Mouse (Mus musculus) right cerebral cortex, postnatal 14 days (tissue): ENCODE measurements around the gene Slc36a1.

ENCODE experiments used
- DNase-seq: peaks from one replicate; pipeline ENCODE4 v3.0.0; 2022

The Slc36a1 gene

GRCm38 (mm10) chr11:55209626-55210353 is 5.6 kb downstream of the Slc36a1 start:
- DNase-seq = no peak

GRCm38 (mm10) chr11:55213518-55213917 is 9.4 kb downstream of the Slc36a1 start:
- DNase-seq = no peak

GRCm38 (mm10) chr11:55214161-55214560 is 10.0 kb downstream of the Slc36a1 start:
- no peak for DNase-seq

DNA sequence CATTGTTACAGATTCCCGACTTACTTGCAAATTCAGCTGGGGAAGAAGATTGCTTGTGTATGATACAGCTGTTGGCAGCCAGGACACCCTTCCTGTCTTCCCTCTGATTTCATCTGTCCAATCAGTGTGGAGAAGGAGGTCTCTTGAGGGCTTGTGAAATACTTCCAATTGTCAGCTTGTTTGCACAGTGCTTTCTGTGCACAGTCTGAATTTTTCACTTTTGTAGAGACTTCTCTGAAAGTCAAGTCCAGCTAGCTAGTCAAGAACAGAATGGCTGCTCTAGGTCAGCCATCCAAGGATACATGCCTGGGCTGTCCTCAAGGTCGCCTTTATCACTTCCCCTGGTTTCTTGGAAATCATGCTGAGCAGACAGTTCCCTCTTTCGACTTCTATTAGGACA is 10.8 kb downstream of the Slc36a1 start:
- DNase-seq = no peak

- no peak for DNase-seq
Observed at GRCm38 (mm10) chr11:55216061-55216460, 11.9 kb downstream of the Slc36a1 start.

- no peak for DNase-seq
Observed at GRCm38 (mm10) chr11:55216830-55217229, 12.7 kb downstream of the Slc36a1 start.

- no peak for DNase-seq
Observed at GRCm38 (mm10) chr11:55217418-55217817, 13.3 kb downstream of the Slc36a1 start.

DNA sequence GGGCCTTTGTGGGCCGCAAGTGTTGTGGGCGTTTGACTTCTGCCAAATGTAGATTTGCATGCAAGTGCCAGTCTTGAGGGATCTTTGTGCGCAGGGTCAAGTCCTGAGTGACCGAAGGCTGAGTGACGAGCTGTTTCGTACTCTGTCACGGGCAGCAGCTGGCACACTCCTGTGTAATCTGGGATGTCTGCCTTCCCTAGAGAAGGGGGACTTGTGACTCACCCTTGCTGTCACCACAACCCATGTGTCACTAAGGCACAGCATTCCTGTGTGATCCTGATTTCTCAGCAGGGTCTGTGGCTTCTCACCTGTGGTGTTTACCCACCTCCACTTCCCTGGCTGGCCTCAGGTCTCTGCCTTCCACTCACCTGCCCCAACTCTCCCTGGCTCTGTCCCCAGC is 13.7 kb downstream of the Slc36a1 start:
- no peak for DNase-seq

DNA sequence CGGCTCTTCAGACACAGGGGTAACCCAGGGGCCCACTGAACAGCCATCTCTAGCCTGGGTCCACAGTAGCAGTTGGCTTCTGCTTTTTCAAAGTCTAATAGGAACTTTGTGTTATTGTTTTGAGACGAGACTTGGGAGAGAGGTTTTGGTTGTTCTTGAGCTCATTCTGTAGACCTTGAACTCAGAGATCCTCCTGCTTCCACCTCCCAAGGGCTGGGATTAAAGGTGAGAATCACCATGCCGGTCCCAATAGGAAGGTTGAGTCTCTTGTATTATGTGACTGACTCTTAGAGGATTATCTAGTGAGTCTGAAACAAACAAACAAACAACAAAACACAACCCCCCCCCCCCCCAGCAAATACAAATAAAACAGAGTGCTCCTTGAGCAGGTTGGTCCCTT is 14.3 kb downstream of the Slc36a1 start:
- DNase-seq = no peak

- no peak for DNase-seq
Observed at GRCm38 (mm10) chr11:55221306-55221705, 17.2 kb downstream of the Slc36a1 start.

GRCm38 (mm10) chr11:55231034-55231433 is 26.9 kb downstream of the Slc36a1 start:
- DNase-seq = no peak

DNA sequence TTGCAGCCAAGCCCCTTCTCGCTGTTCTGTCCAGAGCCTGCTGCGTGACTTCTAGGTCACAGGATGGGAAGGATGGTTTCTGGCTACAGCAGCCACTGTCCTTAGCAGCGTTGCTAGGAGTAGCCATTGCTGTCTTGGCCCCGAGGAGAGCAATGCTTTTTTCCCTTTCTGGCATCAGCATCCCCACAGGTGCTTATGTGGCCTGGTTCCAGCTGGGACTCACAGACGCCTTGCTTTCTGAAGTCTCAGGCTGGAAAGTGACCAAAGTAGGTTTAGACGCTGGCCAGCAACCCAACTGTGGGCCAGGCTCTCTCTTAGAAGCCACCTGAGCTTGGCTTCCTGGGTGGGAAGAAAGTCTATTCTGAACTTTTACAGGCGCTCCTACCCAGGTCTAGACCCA is 30.1 kb downstream of the Slc36a1 start:
- DNase-seq = no peak

GRCm38 (mm10) chr11:55234791-55235190 is 30.6 kb downstream of the Slc36a1 start:
- no peak for DNase-seq

DNA sequence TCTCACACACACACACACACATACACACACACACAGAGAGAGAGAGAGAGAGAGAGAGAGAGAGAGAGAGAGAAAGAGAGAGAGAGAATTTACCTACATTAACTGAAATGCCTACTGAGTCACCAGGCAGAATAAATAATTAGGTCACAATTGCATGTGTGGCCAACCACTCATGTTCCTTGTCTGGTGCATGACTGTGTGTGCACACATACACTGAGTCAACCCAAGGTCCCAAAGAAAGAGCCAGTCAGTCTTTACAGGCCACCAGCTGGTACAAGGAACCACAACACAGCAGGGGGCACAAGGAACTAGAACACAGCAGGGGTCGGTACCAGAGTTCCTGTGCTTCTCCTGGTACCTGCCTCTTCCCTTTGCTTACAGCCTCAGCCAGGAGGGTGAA is 32.7 kb downstream of the Slc36a1 start:
- DNase-seq = no peak

DNA sequence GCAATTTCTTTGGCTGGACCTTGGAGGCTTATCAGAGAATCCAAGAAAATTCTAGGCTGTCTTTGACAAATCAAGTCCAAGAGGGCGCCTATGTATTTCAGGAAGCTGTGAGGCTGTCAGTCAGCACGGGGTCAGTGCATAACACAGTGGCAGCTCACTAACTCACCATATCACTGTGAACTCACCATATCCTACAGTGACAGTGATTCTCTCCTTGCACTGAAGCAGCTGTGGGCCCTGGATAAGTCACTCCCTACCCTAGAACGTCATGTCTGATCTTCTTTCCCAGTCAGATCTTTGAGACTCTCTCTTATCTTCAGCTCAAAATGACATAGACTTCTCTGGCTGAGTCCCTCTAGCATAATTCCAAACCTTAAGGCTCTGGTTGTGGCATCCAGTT is 35.3 kb downstream of the Slc36a1 start:
- DNase-seq = no peak

GRCm38 (mm10) chr11:55240556-55240955 is 36.4 kb downstream of the Slc36a1 start:
- peak; percentile 55 for DNase-seq

DNA sequence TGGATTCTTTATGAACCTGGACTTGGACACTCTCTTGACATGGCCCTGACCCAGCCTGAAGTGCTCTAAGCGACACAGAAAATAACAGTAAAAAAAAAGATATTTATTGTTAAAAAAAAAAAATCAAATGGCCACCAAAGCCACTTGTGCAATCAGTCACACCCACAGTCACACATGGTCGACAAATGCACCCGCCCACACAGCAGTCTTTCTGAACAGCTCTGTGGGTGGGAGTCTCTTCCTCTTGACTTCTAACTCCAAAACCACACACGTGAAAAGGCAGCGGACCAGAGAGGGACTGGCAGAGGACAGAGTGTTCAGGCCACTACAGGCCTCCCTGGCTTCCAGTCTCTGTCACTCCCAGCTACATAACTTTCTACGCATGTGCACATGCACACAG is 46.4 kb downstream of the Slc36a1 start:
- DNase-seq = no peak

- DNase-seq = no peak
Observed at GRCm38 (mm10) chr11:55253391-55253790, 49.2 kb downstream of the Slc36a1 start.

DNA sequence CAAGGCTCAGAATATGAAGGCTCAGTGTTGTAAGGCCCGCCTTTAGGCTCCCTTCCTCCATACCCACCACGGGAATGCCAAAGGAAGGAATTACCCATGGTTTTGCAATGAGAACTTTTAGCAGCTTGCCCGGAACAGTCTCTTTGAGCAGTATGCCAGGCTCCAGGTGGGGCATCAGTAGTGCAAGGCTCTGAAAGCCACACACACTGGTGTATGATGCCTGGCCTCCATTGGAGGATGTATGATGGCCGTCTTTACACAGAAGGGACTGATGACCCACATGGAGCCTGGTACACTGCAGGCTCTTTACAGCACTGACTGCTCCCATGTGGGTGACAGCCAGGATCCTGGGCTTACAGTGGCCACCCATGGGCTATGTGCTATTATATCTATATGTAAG is 57.0 kb downstream of the Slc36a1 start:
- DNase-seq = no peak

DNA sequence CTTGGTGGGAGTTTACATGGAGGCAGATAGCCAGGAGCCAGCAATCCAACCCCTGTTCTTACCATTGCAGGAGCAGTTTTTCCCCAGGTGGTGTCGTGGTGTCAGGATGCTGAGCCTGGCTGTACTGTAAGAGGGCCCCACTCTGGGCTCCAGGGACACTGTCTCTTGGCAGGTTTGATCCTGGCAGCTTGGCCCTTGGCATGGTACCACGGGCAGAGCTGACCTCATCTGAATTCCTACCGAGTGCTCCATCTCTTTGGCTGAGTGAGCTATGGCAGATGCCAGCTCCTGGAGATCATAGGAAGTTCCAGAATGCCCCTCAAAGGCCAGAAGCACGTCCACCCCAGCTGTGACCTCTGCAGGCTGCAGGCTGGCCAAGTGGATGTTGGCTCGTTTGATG is 57.9 kb downstream of the Slc36a1 start:
- no peak for DNase-seq

DNA sequence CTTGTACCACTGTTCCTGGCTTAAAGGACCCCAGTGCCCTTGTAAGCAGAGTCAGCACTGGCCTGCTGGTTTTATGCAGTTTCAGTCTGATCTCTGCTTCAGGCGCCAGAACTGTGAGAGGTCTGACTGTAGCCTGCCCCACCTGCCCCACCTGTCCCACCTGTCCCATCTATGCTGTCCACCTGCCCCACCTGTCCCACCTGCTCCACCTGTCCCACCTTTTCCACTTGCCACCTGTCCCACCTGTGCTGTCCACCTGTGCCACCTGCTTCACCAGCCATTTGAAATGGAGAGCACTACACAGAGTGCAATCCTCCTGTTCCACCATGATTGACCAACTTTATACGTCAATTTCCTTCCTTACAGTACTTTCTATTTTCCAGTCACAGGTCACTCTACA is 60.2 kb downstream of the Slc36a1 start:
- no peak for DNase-seq

GRCm38 (mm10) chr11:55265647-55266046 is 61.5 kb downstream of the Slc36a1 start:
- no peak for DNase-seq

GRCm38 (mm10) chr11:55268580-55268979 is 64.4 kb downstream of the Slc36a1 start:
- no peak for DNase-seq

DNA sequence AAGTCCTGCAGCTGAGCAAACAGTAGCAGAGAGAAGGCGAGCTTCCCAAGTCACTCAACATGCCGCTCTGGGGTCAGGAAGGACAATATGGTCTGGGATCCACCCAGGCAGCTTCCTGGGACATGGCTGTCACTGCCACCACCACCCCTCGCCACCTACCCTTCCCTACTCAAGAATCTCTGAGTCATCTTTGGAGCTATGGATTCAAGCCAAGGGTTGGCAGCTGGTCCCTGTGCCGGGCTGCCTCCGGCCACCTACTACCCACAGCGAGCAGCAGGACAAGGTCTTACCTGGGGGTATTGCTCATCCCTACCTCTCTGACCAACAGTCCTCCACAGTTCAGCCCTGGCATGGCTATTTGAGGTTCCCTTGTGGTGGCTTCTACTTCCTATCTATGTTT is 70.6 kb downstream of the Slc36a1 start:
- DNase-seq = no peak
